Mouse (Mus musculus): Measurements from ENCODE around the gene Bad.

- TF ChIP-seq CTCF (IDR thresholded peaks at IDR 0.05; ENCODE audit: low read depth) (no peak), EP300 (IDR thresholded peaks at IDR 0.05; ENCODE audit: low read depth) (no peak)
Measured at GRCm38 (mm10) chr19:6909021-6909420, 32.6 kb upstream of the Bad start.

All from heart, postnatal 0 days (tissue).